Mouse (Mus musculus) left cerebral cortex, postnatal 14 days (tissue): ENCODE measurements around the gene Zfp819. TPM values are rescaled to one million over a fixed set of nuclear protein-coding genes. Genes with fewer than 3 reads are reported as not detected.
"Not testable (repeated sequence)": the region's sequence is repeated elsewhere in the genome, so short reads cannot be mapped to it uniquely, and the experiment has no call there.

Experiments used
- DNase-seq, 2 experiments: peaks; one replicate each; pipeline ENCODE4 v3.0.0; 2021 to 2022; ENCODE audit warnings: low spot score in 2 of 2, mixed read lengths in 1 of 2
- intact Hi-C: fragments of 180-260 bp; cut with DNase I; formaldehyde crosslinking; loops from one replicate; pipeline ENCODE4 v1.15.1; 2025
- total RNA-seq, 2 experiments: library from RNA; stranded (reverse); gene quantifications; 2 replicates each; pipeline ENCODE4 v1.2.3; 2021

Gene Zfp819
- total RNA-seq, 2 experiments from 2014 or later, result 0.17 to 0.20 TPM

DNA sequence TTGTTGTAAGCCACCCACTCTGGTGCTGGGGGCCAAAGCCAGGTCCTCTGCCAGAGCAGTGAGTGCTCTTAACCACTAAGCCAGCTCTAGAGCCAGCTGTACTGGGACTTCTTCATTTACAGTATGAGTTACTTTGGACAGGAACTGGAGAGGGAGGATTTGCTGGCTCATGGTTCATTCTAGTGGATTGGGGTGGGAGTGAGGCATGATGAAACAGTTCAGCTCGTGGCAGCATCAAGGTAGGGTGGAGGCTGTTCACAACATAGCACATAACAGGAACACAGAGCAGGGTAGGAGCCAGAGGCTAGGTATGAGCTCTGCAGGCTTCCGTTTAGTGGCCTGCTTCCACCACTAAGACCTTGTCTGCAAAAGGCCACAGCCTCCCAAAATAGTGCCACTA, 29.2 kb downstream of the Zfp819 start:
- DNase-seq, result no peak
- intact Hi-C loops, result no loop called here

DNA sequence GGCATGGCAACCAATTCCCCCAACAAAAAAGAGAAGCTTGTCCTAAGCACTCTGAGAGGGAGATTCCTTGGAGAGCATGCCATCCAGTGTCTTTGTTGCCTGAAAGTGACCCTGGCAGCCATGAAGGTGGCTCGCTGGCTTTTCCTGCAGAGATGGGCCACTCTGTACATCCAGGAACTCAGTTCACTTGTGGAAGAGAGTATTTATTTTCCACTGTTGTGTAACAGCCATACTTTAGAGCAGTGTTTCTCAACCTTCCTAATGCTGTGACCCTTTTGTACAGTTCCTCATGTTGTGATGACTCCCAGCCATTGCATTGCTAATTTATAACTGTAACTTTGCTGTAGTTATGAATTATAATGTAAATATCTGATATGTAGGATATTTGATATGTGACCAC, 30.1 kb downstream of the Zfp819 start:
- intact Hi-C loops, result no loop called here
- no peak for DNase-seq

DNA sequence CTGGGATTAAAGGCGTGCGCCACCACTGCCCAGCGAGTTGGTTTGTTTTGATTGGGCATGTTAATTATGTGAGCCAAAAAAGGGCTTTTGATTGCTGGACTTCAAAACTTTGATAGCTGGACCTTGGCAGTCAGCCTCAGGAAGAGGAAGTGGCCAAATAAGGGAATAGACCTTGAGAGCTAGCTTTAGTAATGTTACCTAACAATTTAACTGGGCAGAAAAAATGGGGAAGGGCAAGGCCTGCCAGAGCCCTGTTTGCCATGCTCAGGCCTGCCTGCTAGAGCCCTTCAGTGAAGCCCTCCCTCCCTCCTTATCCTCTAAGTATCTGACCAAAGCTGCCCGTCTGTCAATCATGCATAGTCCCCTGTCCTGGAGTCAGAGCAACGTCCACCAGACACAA, 35.6 kb downstream of the Zfp819 start:
- DNase-seq, result no peak
- intact Hi-C loops, result loop anchor here (10.0 kb wide), 1 partner anchor 52 kb away; the partner anchor contains the start of gene Klk14

DNA sequence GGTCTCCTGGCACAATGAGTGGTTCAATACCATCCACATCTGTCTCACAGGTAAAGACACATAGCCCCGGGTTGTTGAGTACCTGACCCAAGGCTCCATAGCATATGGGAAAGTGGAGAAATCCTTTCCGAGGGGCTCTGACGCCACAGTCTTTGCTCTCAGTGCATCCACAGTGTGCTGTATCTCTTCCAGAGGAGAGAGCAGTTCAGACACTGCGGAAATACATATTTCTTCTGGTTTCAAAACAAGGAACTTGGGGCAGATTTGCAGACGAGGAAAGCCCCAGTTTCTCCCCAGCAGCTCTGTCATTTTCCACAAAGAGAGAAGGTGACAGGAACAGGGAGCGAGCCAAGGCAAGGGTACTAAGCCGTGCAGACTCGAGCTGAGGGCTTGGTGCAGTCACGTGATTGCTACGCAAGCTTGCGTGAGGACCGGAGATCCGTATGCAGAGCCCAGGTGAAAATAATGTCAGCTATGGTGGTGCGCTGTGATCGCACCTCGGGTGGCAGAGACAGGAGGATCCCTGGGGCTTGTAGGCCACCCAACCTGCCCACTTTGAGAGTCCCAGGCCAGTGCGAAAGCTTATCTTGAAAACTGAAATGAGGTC, 36.2 kb downstream of the Zfp819 start:
- no peak for DNase-seq
- intact Hi-C loops, result loop anchor here (10.0 kb wide), 1 partner anchor 52 kb away; the partner anchor contains the start of gene Klk14

DNA sequence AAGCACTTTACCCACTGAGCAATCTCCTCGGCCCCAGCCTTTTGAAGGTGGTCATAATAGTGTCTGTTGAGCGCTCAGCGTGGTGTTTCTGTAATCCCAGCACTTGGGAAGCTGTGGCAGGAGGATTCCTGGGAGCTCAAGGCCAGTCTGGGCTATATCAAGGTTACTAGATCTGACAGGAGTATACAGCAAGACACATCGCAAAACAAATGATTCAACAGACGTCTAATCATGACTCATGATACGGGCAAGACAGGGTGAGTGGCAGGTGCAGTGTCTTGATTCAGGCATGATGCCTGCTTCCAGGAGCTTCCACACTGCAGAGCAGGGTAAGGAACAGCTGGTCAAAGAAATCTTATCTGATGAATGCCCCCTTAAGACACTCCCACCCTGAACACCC, 45.7 kb downstream of the Zfp819 start:
- intact Hi-C loops, result loop anchor here (10.0 kb wide), 1 partner anchor 62 kb away; the partner anchor contains the start of gene Klk13
- DNase-seq, result no peak

DNA sequence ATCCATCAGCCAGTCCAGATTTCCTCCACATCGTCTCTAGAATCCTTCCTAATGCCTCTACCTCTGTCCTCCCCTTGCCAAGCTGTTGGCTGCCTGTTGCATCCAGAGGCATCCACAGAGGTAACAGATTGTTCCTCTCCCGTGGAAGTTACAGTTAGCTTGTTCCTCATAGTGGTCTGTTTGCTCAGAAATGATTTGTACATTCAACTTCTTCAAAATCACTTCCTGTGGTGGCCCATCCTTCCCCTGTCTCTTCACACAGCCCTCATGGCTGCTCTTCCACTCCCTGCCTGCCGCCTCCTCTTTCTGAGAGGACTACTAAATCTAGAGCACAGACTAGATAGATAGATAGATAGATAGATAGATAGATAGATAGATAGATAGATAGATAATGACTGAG, 47.5 kb downstream of the Zfp819 start:
- intact Hi-C loops, result loop anchor here (10.0 kb wide), 1 partner anchor 60 kb away; the partner anchor contains the start of gene Klk13

DNA sequence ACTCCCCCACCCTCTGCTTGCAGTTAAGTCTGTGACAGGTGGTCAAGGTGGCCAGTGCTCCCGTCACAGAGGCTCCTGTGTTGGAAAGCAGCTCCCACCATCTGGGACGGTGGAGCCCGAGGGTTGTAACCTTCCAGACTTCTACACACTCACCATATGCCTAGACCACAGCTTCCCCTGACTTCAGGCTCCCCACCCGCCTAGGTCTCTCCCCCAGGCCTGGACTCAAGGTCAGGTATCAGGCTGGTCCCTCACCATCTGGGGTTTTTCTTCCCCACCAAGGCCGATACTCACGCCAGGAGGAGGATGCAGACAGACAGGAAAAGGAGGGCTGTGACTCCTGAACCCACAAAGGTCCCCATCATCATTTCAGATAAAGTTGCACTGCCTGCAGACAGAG, 49.3 kb downstream of the Zfp819 start:
- intact Hi-C loops, result loop anchor here (10.0 kb wide), 1 partner anchor 59 kb away; the partner anchor contains the start of gene Klk13
- no peak for DNase-seq

More for the DNA sequence above, 47.5 kb downstream of the Zfp819 start:
- no peak for DNase-seq

DNA sequence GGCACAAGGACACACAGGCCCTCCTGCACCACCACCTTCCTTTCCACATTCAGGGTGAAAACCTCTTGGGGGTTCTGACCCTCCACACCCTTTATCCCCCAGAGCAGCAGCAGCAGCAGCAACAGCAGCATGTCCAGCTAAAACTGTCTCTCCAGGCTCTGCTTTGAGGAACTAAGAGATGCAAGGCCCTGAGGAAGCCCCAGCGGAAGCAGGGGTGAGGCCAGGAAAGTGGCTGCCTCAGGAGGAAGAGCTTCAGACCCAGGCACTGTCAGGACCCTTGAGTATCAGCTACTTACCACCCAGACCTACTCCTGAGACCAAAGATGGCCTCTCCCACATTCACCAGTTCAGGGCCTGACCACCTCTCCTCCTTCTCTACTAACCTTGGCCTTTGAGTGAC, 53.0 kb downstream of the Zfp819 start, which contains the start of gene Siglece:
TSS of gene Siglece (minus strand) at position 160 of the 400 bp plus-strand sequence.
- intact Hi-C loops, result no loop called here
- no peak for DNase-seq

DNA sequence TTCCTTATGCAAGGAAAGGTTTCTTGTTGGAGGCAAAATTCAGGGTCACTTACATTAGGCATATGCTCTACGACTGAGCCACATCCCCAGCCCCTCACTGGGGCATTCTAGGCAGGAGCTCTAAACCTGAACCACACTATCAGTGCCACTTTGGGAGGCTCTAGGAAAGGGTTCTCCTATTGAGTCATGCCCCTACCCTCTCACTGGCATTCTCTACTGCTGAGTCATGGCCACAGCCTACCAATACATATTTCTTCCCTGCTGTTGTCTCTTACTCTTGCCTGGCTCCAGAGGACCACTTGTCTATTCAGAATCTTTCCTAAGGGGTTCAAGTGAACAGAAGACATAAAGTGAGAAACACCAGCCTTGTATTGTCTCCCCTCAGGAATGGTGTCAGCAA, 55.8 kb downstream of the Zfp819 start:
- DNase-seq, result no peak
- intact Hi-C loops, result no loop called here

DNA sequence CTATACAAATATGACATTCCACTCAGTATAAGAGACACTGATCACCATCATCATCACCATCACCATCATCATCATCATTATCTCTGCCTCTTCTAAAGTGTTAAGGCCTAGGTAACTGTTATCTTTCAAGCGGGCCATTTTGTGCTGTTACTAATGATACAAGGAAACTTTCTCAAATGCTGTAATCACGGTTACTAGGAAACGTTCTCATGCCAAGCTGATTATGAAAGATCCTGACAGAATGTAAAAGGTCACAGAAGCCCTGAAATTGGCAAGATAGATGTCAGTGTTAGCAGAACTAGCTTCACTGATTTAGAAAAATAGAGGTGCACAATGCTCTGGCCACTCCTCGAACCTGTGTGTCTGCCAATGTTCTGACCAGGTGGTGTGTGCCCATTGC, 60.3 kb downstream of the Zfp819 start:
- DNase-seq, result not testable (repeated sequence)
- intact Hi-C loops, result loop anchor here (5.0 kb wide), 1 partner anchor 105 kb away; the partner anchor contains the start of gene Zfp658

Other genes starting within 250 kb of the Zfp819 start
- under 1 TPM in 1 of 2 experiments, not detected in 1; 0.42 TPM for gene Siglecg, start 199.0 kb upstream of the Zfp819 start, total RNA-seq
- gene Lim2, start 179.5 kb upstream of the Zfp819 start, total RNA-seq, result not detected
- gene Nkg7, start 170.1 kb upstream of the Zfp819 start, total RNA-seq, result not detected
- not detected for gene Cldnd2, start 166.4 kb upstream of the Zfp819 start, total RNA-seq
- gene Etfb, start 163.1 kb upstream of the Zfp819 start, total RNA-seq, result 10 to 100 TPM; 51.9 to 52.6 TPM
- gene Gm45233, start 163.0 kb upstream of the Zfp819 start, total RNA-seq, result 1 to 10 TPM in 1 of 2 experiments, under 1 TPM in 1; 0.86 to 2.0 TPM
- gene Vsig10l, start 144.0 kb upstream of the Zfp819 start, total RNA-seq, result 1 to 10 TPM; 3.3 to 4.6 TPM
- 10 to 100 TPM; 42.7 to 46.3 TPM for gene Iglon5, start 117.1 kb upstream of the Zfp819 start, total RNA-seq
- not detected for gene 4931406B18Rik, start 101.2 kb upstream of the Zfp819 start, total RNA-seq
- 1 to 10 TPM; 5.7 to 6.1 TPM for gene Cd33, start 62.7 kb upstream of the Zfp819 start, total RNA-seq
- gene Zfp658, start 44.9 kb upstream of the Zfp819 start, total RNA-seq, result 1 to 10 TPM; 4.9 TPM
- 10 to 100 TPM; 17.6 to 21.3 TPM for gene Zfp719, start 27.6 kb upstream of the Zfp819 start, total RNA-seq
- gene Ceacam18, start 27.5 kb downstream of the Zfp819 start, total RNA-seq, result under 1 TPM in 1 of 2 experiments, not detected in 1; 0.18 TPM
- gene Siglece, start 53.0 kb downstream of the Zfp819 start, total RNA-seq, result 1 to 10 TPM; 1.2 to 1.5 TPM
- gene Ctu1, start 64.8 kb downstream of the Zfp819 start, total RNA-seq, result 1 to 10 TPM; 8.2 to 8.9 TPM
- gene Klk14, start 83.2 kb downstream of the Zfp819 start, total RNA-seq, result not detected
- gene Klk13, start 105.4 kb downstream of the Zfp819 start, total RNA-seq, result not detected
- gene Klk12, start 161.7 kb downstream of the Zfp819 start, total RNA-seq, result not detected
- not detected for gene Klk11, start 167.4 kb downstream of the Zfp819 start, total RNA-seq
- gene Klk10, start 173.9 kb downstream of the Zfp819 start, total RNA-seq, result under 1 TPM in 1 of 2 experiments, not detected in 1; 0.40 TPM
- gene Klk9, start 184.7 kb downstream of the Zfp819 start, total RNA-seq, result not detected
- gene Klk8, start 190.4 kb downstream of the Zfp819 start, total RNA-seq, result 1 to 10 TPM; 3.3 to 5.5 TPM
- not detected for gene Klk7, start 204.1 kb downstream of the Zfp819 start, total RNA-seq
- gene Klk6, start 217.3 kb downstream of the Zfp819 start, total RNA-seq, result not detected
- not detected for gene Klk5, start 234.8 kb downstream of the Zfp819 start, total RNA-seq